Mouse (Mus musculus) bone marrow, adult 2 months (tissue): ENCODE data around the gene Pgc.

Experiments used
- CTCF ChIP-seq: fragments of 200-500 bp; IDR thresholded peaks from 2 replicates; pipeline ENCODE4 v1.5.1; 2011; ENCODE audit warnings: low read length, control low read depth; ENCODE audit not compliant: control insufficient read depth, insufficient read depth
- POLR2A ChIP-seq: fragments of 200-500 bp; IDR thresholded peaks from 2 replicates; pipeline ENCODE4 v1.6.1; 2011; ENCODE audit warnings: low read depth, mild to moderate bottlenecking, control low read depth, low read length, borderline replicate concordance; ENCODE audit not compliant: control insufficient read depth

GRCm38 (mm10) chr17:47762518-47763340 lies 36.1 kb downstream of the Pgc start:
- TF ChIP-seq CTCF (no peak), POLR2A (no peak)
